Mouse (Mus musculus) CD8-positive naive resting alpha-beta T cell, adult 2 months (primary cell): ENCODE results near the gene Nrarp.

Source experiments
- DNase-seq, 2 experiments: peaks; one replicate each; pipeline ENCODE4 v3.0.0; 2022; ENCODE audit warnings: low read depth in 2 of 2, low spot score in 2 of 2

The Nrarp gene

DNA sequence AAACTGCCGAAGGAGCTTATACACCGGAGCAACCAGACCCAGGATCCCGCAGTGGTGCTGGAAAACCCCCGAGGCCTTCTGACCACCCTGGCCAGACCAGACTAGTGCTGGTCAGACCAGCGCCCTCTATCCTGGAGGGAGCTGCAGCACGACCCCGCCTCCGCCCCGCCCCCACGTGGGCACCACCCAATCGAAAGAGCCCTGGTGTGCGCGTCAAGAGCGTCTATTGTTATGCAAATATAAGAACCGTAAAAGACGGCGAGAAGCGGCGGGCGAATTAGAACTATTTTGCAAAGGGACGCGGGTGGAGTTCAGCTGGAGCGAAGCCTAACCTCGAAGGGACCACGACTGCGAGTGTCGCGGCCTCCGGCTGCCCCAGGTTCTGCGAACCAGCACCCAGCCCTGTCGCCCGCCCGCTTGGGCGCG, at the start of gene Nrarp:
Gene Nrarp, plus strand, starts transcription at position 281 of the 426 bp plus-strand sequence.
- DNase-seq = peak; percentile 69 to 74

DNA sequence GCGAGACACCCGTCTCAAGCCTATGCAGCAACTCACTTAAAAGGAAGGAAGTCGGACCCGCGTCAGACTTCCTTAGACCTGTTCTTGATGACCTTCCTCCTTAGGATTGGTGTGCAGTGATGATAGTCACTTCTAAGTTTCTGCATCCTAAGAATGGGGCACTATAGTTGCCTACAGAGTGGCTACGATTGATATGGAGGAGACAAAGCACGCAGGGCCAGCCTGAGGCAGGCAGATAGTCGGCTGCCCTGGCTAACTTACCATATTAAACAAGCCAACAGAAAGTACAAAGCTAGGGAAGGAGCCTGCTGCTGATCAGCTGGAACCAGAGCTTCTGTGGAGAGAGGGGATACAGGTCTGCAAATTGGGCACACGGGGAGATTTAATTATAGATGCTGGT, 49.0 kb upstream of the Nrarp start:
- no peak for DNase-seq

DNA sequence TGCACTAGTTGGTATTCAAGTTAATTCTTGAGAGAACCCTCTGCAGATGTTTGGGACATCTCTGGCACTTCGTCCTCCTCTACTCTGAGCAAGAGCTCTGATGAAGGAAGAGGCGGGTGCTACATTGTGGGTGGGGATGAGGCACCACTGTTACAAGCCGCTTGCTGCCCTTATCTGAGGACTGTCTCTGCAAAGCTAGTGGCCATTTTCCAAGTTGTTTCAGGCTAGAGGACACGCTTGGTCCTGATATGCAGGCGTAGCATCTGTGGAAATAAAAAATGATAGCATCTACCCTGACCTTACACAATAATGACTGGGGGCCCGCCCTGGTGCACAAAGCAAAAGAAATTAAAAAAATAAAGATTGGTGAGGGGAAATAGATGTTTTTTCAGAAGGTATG, 42.7 kb upstream of the Nrarp start:
- no peak for DNase-seq

DNA sequence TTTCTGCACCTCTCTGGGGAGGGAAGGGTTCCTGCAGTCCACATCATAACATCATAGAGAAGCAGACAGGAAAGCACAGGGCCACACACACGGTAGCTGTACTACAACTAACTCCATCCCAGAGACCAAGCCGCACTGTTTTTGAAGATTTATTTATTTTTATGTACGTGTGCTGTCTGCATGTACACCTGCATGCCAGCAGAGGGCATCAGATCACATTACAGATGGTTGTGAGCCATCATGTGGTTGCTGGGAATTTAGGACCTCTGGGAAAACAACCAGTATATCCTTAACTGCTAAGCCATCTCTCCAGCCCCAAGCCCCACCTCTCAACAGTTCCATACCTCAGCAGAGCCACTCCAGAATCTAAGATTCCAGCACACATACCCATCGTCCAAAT, 39.4 kb upstream of the Nrarp start:
- DNase-seq = no peak

DNA sequence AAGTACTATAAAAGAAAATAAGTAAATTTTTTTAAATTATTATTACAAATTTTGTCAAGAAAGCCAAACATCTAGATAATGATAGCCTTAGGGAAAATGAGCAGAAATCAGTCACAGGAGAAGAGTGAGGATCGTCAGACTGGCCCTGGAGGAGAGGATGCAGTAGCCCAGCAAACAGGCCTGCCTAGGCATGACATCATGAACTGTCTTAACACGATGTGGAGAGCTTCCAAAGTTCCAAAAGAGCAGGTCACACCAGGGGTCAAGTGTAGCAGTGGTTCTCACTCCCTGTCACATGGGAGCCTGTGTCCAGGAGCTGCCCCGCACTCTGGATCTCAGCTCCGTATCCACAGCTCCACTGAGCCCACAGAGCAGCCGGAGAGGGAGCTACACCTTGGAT, 38.6 kb upstream of the Nrarp start:
- no peak for DNase-seq

DNA sequence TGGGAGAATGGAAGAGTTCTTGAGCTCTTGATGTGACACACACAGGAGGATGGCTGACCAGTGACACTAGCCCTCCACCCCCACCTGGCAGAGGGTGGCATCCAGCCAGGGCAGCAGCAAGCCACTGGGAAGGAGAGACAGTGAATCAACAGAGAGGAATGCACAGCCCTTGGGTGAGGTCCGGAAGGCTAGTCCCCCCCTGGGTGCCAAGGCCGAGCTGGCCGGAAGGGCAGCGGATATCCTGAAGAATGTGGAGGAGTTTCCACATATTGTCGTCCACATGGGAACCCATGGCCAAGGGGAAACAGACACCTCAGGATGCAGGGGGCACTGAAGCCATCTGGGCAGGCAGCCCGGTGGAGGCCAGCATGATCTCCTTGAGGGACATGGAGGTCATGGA, 35.2 kb upstream of the Nrarp start:
- no peak for DNase-seq

DNA sequence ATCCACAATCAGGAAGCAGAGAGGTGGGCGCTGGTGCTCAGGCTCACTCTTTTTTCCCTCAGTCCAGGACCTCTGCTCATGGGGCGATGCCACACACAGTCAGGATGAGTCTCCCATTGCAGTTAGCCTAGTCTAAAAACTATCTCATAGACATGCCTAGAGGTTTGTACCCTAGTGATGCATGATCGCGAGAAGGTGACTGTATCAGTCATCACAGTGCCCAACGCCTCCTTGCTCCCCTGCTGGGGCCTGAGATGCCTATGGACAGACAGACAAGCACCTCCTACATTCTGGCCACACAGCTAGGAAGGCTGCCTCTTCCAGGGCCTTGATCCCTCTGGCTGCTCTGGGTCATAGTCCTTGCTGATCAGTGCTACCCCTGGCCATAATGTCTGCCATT, 33.2 kb upstream of the Nrarp start:
- no peak for DNase-seq

DNA sequence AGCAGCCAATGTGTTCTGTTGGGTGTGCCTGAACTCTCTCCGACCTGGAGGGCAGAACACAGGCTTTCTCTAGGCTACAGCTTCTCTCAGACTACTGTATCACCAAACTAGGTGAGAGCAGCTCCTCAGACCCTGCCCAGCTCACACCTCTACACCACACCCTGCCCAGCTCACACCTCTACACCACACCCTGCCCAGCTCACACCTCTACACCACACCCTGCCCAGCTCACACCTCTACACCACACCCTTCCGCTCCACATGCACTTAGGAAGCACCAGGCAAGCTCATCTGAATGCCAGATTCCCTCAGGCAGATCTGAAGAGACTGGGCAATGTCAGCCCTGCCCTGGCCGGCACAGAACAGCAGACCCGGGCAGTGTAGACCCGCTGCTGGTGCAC, 32.7 kb upstream of the Nrarp start:
- no peak for DNase-seq

DNA sequence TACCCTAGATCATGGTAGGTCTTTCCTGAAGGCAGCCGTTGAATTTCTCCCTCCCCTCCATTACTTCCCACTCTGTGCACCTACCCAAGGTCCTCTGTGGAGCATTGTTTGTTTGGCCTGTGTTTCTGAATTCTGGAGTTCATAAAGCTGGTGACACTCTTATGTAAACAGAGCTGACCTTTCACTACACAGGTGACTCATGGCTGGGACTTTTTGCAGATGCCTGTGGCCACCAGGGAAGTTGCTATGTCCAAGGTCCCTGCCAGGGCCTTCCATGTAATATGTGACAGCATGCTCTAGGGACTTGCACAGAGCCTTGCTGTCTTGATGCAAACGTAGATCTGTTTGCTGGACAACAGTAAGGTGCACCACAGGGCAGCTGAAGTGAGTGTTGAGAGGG, 30.9 kb upstream of the Nrarp start:
- no peak for DNase-seq

DNA sequence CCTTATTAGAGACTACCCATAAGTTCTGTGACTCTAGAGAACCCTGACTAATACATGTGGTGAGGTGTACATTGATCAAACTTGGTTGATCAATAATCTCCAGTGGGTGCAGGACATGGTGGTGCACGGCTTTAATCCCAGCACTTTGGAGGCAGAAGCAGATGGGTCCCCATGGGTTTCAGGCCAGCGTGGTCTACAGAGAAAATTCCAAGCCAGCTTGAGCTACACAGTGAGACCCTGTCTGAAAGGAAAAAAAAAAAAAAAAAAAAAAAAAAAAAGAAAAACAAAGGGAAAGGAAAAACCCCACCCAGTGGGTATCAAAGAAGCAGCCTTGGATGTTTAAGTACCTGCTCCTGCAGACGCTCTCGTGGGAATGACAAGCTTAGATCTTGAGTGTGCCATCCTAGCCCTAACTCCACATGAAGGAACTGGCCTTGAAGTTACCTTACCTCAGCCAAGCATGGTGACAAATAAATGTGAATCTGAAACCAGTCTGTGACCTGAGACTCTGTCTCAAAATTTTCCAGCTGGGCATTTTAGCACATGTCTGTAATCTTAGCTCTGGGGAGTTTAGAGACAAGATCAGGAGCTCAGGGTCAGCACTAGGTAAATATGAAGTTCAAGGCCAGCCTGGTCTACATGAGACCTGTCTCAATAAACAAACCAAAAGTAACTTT, 29.1 kb upstream of the Nrarp start:
- no peak for DNase-seq

DNA sequence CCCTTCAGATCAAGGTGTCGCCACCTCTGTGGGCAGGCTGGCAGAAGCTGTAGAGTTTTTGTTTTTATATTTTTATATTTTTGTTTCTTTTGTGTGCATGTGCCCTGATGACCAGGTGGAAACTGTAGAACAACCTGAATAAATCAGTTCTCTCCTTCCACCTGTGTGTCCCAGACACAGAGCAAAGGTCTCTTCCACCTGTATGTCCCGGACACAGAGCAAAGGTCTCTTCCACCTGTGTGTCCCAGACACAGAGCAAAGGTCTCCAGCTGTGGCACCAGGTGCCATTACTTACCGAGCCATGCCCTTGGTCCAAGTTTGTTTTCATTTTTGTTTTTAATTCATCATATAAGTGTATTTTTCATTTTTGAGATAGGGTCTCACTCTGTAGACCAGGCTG, 24.4 kb upstream of the Nrarp start:
- DNase-seq = no peak

DNA sequence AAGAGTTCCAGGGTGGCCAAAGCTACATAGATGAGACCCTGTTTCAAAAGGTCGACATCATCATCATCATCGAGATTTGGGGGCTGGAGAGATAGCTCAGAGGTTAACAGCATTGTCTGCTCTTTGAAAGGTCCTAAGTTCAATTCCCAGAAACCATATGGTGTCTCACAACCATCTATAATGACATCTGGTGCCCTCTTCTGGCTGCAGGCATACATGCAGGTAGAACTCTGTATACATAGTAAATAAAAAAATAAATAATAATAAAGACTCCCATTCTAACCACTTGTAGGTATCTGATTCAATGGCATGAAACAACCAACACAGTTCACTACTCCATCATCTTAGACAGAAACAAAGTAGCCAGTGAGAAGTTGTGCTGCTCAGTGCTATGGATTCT, 23.6 kb upstream of the Nrarp start:
- no peak for DNase-seq

DNA sequence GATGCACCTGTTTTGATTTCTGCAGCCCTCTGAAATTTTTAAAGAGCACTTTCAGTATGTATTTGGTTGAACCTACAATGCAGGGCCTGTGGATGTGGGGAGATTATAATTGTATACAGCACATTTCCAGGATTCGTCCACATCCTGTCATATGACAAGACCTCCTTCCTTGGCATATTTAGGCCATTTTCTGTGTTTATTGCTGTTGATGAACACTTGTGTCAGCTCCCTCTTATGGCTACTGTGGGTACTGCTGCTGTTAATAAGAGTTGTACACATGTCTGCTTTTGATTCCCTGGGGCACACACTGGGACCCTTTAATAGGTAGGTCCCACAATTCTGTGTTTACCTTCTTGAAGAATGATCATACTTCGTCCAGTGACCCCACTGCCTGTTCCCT, 22.9 kb upstream of the Nrarp start:
- DNase-seq = peak; percentile 41 to 68

DNA sequence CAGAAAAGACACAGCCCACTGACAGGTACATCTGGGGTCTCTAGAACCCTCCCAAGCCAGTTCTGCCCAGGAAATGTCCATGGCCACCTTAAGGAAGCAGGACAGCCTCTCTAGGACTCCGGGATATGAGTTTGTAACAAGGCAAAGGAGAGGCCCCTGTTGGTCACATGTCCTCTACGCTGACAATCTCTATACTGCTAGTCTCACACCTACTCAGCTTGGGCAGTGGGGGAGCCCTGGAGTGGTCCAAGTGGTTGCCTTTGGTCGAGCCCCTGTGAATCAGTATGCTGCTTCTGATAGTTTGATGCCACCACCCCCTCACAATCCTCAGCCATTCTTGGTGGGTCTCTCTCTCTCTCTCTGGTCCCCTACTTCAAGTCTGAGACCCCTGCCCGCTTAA, 13.1 kb upstream of the Nrarp start:
- DNase-seq = no peak

DNA sequence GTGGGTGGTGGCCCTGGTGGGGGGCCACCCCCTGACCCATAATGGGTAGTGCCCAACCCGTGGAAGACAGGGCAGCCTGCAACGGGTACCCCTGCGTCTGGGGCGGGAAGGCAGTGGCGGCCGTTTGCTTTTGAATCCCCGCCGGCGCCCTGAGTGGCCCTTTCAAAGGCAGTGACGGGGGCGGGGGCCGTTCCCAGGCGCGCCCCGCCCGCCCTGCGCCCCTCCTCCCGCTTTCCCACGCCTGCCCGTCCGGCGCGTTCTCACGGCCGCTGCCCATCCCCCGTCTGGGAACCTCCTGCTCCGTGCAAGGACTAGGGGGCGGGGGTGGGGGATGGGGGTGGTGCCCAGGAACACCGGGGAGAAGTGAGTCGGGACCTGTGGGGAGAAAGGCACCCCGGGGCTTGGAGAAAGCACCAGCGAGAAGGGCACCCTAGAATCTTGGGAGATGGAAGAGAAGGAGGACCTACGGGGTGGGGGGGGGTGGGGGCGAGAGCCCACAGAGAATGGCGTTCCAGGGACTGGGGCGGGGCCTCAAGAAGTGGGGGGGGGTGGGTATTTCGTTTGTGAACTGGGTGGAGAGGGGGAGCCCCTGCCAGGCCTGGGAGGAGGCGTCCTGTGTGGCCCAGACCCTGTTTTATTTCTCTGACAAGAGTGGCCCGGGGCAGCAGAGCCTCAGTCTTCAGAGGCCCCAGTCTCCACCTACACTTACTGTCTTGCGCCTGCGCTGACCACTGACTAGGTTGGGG, 12.5 kb upstream of the Nrarp start:
- DNase-seq = no peak

DNA sequence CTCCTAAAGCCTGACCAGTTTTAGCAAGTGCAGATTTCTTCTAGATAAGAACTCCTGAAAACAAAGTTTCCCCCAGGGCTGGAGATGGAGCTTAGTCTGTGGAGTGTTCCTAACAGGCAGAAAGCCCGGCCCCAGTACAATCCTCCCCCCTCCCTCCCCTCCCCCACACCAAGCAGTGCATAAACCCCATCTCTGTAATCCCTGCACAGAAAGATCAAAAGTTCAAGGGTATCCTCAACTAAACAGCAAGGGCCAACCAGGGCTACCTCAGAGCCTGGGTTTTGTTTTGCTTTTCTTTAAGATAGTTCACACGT, 11.9 kb upstream of the Nrarp start:
- no peak for DNase-seq

DNA sequence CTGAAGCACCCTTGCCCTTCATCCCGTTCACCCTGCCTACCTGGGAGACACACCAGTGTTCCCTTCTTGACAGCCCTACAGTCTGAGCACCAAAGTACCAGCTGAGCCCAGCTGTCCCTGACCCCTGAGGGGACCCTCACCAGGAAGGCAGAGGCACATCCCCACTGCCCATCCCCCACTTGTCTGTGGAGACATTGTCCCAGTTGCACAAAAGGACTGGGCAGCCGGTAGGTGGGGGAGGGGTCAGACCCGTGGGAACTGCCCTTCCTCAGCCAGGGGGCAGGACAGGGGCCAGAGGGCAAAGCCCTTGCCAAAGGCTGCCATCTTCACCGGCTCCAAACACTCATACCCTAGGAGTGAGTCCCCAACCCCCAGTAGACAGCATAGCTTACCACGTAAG, 10.8 kb upstream of the Nrarp start:
- DNase-seq = no peak

DNA sequence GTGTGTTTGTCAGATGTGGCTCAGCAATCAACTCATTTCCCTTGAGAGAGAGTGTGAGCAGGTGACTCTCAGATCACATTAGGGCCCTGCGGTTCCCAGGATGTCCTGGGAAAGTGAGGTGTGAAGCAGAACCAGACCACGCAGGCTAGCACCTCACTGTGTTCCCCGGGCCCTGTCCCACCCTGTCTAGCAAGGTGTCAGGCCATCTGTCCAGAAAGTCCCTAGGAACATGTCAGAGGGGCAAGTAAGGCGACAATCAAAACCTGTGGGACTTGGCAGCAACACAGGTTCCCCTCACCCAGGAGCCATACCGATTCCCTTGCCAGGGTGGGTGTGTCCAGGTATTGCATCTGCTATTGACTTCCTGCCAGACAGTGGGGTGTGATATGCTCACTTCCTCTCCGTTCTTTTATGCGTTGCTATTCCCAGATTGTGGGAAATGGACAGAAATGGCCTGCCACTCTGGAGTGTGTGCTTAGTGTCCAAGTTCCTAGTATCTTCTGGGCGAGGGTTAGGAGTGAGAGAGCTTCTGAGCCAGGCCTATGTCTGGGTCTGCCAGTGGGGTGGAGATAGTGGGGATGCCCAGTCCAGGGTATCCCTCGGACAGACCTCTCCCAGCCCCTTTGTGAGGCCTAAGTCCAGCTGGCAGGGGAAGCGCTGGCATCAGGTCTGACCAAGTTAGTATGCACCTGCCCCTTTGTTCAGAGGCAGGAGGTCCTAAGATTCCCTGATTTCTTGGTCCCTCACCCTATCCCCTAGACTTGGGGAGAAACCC, 10.0 kb upstream of the Nrarp start:
- DNase-seq = no peak

DNA sequence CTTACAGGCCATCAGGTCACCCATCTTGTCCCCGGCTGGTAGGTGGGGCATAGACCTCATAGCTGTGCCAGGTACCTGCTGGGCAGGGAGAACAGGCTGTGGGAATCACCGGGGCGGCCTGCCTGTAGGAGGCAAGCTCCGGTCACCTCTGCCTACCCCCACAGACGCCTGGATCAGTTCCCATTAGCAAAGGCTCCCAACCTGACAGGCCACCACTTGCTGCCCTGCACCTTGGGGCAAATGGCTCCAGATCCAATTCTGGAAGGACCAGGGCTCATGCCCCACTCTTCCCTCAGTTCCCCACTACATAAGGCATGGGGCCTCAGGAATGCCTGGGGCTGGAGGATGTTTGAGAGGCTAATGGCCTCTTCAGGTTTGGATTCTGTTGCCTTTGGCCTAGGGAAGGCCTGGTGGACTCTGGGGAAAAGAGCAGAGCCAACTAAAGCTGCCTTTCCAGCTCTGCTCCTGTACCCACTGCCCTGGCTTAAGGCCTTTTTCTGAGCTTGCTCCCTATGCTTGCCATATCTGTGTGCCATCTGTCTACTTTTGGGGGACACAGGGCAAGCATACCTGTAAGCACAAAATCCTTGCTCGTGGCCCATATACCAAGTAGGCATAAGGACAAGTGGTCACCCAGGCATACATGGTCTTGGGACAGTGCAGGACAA, 9.3 kb upstream of the Nrarp start:
- no peak for DNase-seq

DNA sequence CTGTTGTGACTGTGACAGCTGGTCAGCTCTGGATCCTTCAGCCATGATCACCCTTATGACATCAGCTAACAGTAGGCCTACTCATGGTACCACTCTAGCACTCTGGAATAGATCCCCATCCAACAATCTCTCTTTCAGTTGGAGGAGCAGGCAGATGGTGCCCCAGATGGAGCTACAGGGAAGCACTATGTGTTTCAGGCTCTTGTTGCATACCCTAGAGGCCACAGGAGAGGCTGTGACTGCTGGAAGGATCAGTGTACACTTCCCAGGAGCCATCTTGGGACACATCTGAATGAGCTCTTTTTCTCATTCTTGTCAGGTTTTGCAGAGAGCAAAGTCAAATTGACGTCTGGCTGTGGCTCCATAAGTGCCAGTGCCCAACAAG, 8.8 kb upstream of the Nrarp start:
- no peak for DNase-seq

DNA sequence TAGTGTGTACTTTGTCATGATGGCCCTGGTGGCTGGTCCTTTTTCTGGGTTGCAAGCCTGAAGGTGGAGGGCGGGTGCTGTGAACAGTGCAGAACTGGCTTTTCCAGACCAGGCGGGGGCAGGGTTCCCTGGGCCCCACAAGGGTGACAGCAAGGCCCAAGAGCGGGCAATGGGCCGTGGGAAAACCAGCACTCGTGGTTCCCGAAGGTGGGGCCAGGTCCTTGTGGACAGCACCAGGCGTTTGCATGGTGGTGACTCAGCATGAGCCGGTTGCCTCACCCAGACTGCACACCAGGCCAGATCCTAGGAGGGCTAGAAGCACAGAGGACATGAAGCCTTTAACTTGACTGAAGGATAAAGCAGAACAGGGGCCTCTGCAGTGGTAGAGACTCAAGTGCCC, 7.9 kb upstream of the Nrarp start:
- DNase-seq = no peak

DNA sequence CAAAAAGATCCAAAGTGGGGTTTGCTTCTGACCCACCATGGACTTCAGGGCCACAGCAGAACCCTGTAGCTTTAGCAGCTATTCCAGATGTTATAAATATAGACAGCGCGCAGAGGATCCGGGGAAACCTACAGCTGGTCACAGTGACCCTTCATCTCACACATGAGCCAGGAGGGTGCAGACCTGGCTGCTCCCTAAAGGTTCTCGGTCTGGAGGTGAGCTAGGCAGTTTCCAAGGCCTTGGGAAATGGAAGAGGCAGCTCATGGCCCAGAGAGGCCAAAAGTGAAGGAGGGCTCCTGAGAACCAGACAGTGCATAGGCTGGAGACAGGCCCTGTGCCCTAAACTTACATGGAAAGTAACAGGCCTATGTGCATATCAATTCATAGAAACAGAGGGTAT, 6.7 kb upstream of the Nrarp start:
- no peak for DNase-seq
